Mouse (Mus musculus) lung, postnatal 0 days (tissue): Measurements from ENCODE around the gene 1700029H14Rik. TPM values are rescaled to one million over a fixed set of nuclear protein-coding genes. Genes with fewer than 3 reads are reported as not detected.

Experiments used
- ATAC-seq: fragments of 200-750 bp; cut with Nextera tagmentation; 2 replicates; pipeline ENCODE4 v1.8.0; 2017; ENCODE audit warnings: moderate library complexity
- DNase-seq: peaks from one replicate; pipeline ENCODE4 v3.0.0-alpha.2; 2016; ENCODE audit warnings: low spot score
- H3K27ac ChIP-seq: fragments of 300-500 bp; sonication (generic); 2 replicates; pipeline ENCODE4 v1.5.1; 2014; ENCODE audit warnings: antibody characterized with exemption, mild to moderate bottlenecking, low read length, mixed read lengths
- H3K27me3 ChIP-seq: fragments of 300-500 bp; sonication (generic); replicated peaks from 2 replicates; pipeline ENCODE4 v1.6.1; 2014; ENCODE audit warnings: low read length, mixed read lengths; ENCODE audit not compliant: insufficient read depth
- H3K36me3 ChIP-seq: fragments of 300-500 bp; sonication (generic); 2 replicates; pipeline ENCODE4 v1.6.1; 2014; ENCODE audit warnings: low read length, mixed read lengths; ENCODE audit not compliant: insufficient read depth
- H3K4me1 ChIP-seq: fragments of 300-500 bp; sonication (generic); 2 replicates; pipeline ENCODE4 v1.6.1; 2014; ENCODE audit warnings: antibody characterized with exemption, low read depth, low read length, mixed read lengths; ENCODE audit not compliant: insufficient read depth
- H3K4me2 ChIP-seq: fragments of 300-500 bp; sonication (generic); replicated peaks from 2 replicates; pipeline ENCODE4 v1.6.1; 2014; ENCODE audit warnings: low read depth, mild to moderate bottlenecking, low read length, moderate library complexity, mixed read lengths
- H3K4me3 ChIP-seq: fragments of 300-500 bp; sonication (generic); 2 replicates; pipeline ENCODE4 v1.5.1; 2014; ENCODE audit warnings: low read depth, low read length
- H3K9ac ChIP-seq: fragments of 300-500 bp; sonication (generic); replicated peaks from 2 replicates; pipeline ENCODE4 v1.6.1; 2014; ENCODE audit warnings: low read depth, mild to moderate bottlenecking
- H3K9me3 ChIP-seq: fragments of 300-500 bp; sonication (generic); 2 replicates; pipeline ENCODE4 v1.6.1; 2016; ENCODE audit warnings: low read length, mixed read lengths
- CTCF ChIP-seq: IDR thresholded peaks from 2 replicates; pipeline ENCODE4 v1.5.1; 2016; ENCODE audit warnings: antibody characterized with exemption, mild to moderate bottlenecking
- EP300 ChIP-seq: IDR thresholded peaks from 2 replicates; pipeline ENCODE4 v1.6.1; 2016; ENCODE audit warnings: antibody characterized with exemption, mild to moderate bottlenecking, control low read depth
- WGBS: fragments of 180-500 bp; shearing (Covaris S2); extraction: QIAGEN DNeasy Blood & Tissue Kit; methylation state at CpG from one replicate; pipeline ENCODE4 v1.1.7; 2014; 5-methylcytosine and 5-hydroxymethylcytosine counted together
- polyA plus RNA-seq: library from polyadenylated mRNA; unstranded; fragments of >200 nt; fragmentation: Nextera tagmentation; extraction: Ambion mirVana; gene quantifications from 2 replicates; pipeline ENCODE4 v1.2.1, GENCODE M21; 2015

1700029H14Rik gene
- polyA plus RNA-seq, 1 experiment from 2014 or later: not detected

DNA sequence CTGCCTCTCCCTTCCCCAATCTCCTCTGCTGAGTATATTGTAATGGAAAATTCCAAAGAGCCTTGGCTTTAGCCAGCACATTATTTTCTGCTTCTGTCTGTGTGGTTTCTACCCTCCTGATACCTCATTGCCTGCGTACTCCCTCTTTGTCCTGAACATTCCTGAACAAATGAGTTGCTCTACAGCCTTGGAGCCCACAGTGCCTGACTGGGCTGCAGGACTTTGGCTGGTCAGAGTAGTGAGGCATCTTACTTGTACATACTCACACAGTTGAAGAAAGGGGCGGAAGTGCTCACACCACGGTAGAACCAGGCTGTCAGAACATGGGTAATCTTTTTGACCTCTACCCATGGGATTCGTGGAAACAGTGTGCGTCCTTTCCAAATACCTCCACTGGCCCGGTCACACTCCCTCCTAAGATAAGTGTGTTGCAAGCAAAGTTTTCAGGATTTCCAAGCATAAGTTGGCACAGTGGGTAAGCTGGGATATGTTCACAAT lies 44.9 kb downstream of the 1700029H14Rik start:
- Histone ChIP-seq H3K9me3 (no peaks in the 10 kb centered on the region), H3K4me1 (peaks cover 9% of the 10 kb centered on the region; the same call in 1 of the 2 replicates), H3K27ac (peak overlapping the region; percentile 60), H3K4me3 (no peak overlapping the region), H3K36me3 (no peaks in the 10 kb centered on the region), H3K4me2 (no peak overlapping the region), H3K27me3 (no peaks in the 10 kb centered on the region), H3K9ac (no peak overlapping the region)
- 58% methylated on average over 6 of the region's 6 CpGs for WGBS
- no peak for TF ChIP-seq CTCF
- TF ChIP-seq EP300: no peak
- no peak for DNase-seq
- peak; percentile 65 for ATAC-seq

DNA sequence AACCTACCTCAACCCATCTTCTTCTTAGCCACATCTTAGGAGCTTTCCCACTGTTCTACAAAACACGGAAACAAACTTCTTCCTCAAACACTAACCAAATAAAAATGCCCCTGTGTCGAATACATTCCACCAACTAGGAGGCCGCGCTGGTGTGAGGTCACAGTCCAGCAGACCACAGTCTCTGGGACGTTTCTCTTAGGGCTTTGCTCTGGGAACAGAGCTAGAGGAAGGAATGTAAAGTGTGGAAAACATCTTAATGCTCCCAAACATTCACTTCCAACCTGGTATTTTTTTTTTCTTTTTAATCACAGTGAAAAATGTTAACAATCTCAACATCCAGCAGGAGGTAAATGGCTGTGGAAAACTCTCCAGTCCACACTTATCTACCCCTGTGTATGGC lies 45.5 kb downstream of the 1700029H14Rik start:
- Histone ChIP-seq H3K27ac (peak overlapping the region; percentile 60), H3K36me3 (no peaks in the 10 kb centered on the region), H3K9me3 (no peaks in the 10 kb centered on the region), H3K4me3 (no peak overlapping the region), H3K4me1 (peaks cover 9% of the 10 kb centered on the region; the same call in 1 of the 2 replicates), H3K9ac (no peak overlapping the region), H3K4me2 (no peak overlapping the region), H3K27me3 (no peaks in the 10 kb centered on the region)
- ATAC-seq: peak; percentile 65
- TF ChIP-seq EP300 (peak; percentile 63), CTCF (peak; percentile 23)
- whole genome bisulfite sequencing: 40% methylated on average over 5 of the region's 5 CpGs
- DNase-seq: no peak

DNA sequence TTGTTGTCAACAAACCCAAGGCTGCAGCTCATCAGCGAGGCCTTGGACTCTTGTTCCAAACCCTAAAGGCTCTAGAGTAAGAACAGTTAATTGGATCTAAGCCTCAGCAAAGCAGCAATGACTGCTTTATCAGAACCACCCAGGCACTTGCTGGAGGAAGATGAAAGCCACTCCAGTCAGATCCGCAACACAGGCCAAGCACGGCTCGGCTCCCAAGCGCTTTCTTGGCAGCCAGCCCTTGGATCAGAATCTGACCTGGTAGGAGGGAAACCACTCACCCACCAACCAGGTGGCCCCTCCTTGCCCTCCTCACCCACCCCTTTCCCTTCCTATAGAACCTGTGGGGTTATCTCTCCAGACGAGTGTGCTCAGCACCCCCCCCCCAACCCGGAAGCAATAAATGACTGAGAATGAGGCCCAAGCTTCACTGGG lies 46.2 kb downstream of the 1700029H14Rik start:
- H3K27ac ChIP-seq: peak overlapping the region; percentile 60

DNA sequence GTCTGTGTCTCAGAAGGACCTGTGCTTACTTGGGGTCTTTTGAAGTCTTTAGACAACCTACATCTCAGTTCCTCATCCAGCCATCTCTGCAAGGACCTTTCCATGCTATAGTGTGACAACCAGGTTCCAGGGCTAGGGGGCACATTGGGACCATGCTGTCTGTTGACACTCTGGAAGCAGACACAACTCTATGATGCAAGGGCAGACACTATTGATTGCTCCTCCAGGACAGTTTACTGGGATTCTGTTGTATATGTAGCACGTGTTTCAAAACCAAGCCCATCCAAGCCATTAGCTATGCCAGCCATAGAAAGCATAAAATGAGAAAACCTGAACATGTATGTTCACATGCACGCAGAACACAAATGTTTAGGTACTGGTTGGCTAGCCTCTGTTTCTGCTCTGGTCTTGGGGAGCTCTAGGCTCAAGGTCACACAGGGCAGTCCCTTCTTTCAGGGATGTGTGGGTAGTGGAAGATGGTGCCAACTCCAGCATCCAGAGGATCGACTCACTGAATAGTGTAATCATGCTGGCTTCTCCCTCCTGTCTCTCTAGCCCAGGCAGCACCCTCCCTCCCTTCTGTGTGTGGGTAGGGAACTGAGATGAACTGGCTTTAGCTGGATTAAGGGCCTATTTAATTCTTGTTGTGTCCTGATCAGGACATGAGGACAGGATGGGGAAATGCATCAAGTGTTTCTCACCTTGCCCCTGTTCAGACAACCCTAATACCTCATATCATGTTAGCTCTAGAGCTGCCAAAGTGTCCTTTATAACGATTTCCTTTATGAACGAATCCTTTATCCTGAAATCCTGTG lies 48.5 kb downstream of the 1700029H14Rik start:
- no peak overlapping the region for H3K4me2 ChIP-seq
- H3K9me3 ChIP-seq: no peaks in the 10 kb centered on the region
- H3K36me3 ChIP-seq: no peaks in the 10 kb centered on the region
- ATAC-seq (no peak), DNase-seq (no peak)
- 76% methylated on average over 5 of the region's 5 CpGs for WGBS
- no peak overlapping the region for H3K4me3 ChIP-seq
- no peak overlapping the region for H3K9ac ChIP-seq
- no peak overlapping the region for H3K27ac ChIP-seq
- no peak for TF ChIP-seq CTCF
- no peak for TF ChIP-seq EP300
- H3K27me3 ChIP-seq: no peaks in the 10 kb centered on the region
- H3K4me1 ChIP-seq: peaks cover 9% of the 10 kb centered on the region; the same call in 1 of the 2 replicates

More for the DNA sequence above, 46.2 kb downstream of the 1700029H14Rik start:
- Histone ChIP-seq H3K4me2 (no peak overlapping the region), H3K27me3 (no peaks in the 10 kb centered on the region), H3K36me3 (no peaks in the 10 kb centered on the region), H3K4me3 (no peak overlapping the region), H3K9ac (no peak overlapping the region), H3K4me1 (peaks cover 9% of the 10 kb centered on the region; the same call in 1 of the 2 replicates), H3K9me3 (no peaks in the 10 kb centered on the region)
- TF ChIP-seq CTCF (no peak), EP300 (no peak)
- DNase-seq: peak; percentile 52
- ATAC-seq: peak; percentile 54
- 39% methylated on average over 7 of the region's 7 CpGs for WGBS

DNA sequence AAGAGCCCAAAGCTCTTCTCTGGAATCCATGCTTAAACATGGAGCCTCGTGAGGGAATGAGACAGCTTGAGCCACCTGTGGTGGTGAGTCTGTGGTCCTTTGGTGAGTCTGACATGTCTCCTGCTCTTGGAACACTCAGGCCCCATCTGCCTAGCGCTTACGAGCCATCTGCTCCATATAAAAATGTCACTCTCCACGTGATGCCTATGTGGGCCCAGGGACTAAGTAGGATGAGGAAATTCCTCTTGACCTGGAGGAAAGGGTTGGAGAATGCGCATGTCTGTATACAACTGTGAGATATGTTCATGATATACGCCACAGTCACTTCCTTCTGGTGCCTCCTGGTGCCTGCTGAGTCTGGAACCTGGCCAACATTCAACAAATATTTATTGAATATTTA lies 49.6 kb downstream of the 1700029H14Rik start:
- 34% methylated on average over 6 of the region's 6 CpGs for WGBS
- no peak overlapping the region for H3K9ac ChIP-seq
- H3K36me3 ChIP-seq: no peaks in the 10 kb centered on the region
- H3K4me2 ChIP-seq: no peak overlapping the region
- no peaks in the 10 kb centered on the region for H3K9me3 ChIP-seq
- no peak for TF ChIP-seq EP300
- TF ChIP-seq CTCF: no peak
- DNase-seq: peak; percentile 28
- H3K27ac ChIP-seq: no peak overlapping the region
- H3K4me1 ChIP-seq: peaks cover 9% of the 10 kb centered on the region; the same call in 1 of the 2 replicates
- H3K27me3 ChIP-seq: no peaks in the 10 kb centered on the region
- ATAC-seq: no peak
- no peak overlapping the region for H3K4me3 ChIP-seq

DNA sequence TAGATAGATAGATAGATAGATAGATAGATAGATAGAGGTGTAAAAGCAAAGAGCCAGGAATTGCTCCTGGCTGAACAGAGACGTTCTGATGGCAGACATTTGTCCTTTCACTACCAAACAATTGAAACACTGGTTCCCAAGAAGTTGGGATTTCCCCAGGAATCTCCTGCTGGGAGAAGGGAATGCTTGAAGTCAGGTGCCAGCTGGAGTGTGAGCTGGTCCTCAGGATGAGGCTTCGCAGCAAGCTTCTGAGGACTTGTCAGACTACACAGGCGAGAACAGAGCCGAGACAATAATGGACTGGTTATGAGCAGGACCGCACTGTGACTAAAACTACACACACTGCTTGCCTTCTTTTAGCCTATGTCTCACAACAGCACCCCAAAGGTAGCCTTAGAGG lies 50.2 kb downstream of the 1700029H14Rik start:
- no peak overlapping the region for H3K4me3 ChIP-seq
- no peak for ATAC-seq
- H3K27me3 ChIP-seq: no peaks in the 10 kb centered on the region
- H3K9me3 ChIP-seq: no peaks in the 10 kb centered on the region
- no peak for DNase-seq
- H3K27ac ChIP-seq: no peak overlapping the region
- H3K4me2 ChIP-seq: no peak overlapping the region
- no peaks in the 10 kb centered on the region for H3K36me3 ChIP-seq
- H3K4me1 ChIP-seq: peaks cover 13% of the 10 kb centered on the region; the same call in 1 of the 2 replicates
- WGBS: 80% methylated on average over 5 of the region's 5 CpGs
- TF ChIP-seq EP300 (no peak), CTCF (no peak)
- no peak overlapping the region for H3K9ac ChIP-seq
